Mouse (Mus musculus) heart, postnatal 0 days (tissue): ENCODE data around the gene Fam107a. TPM values are rescaled to one million over a fixed set of nuclear protein-coding genes. Genes with fewer than 3 reads are reported as not detected.

Experiments
- ATAC-seq: fragments of 200-750 bp; cut with Nextera tagmentation; 2 replicates; pipeline ENCODE4 v1.8.0; 2017; ENCODE audit warnings: low read depth, moderate number of reproducible peaks, moderate library complexity; ENCODE audit not compliant: insufficient read depth
- DNase-seq: peaks from one replicate; pipeline ENCODE4 v3.0.0-alpha.2; 2016; ENCODE audit warnings: low spot score
- H3K27ac ChIP-seq: fragments of 300-500 bp; sonication (generic); 2 replicates; pipeline ENCODE4 v1.5.1; 2014; ENCODE audit warnings: low read depth, mild to moderate bottlenecking
- H3K27me3 ChIP-seq: fragments of 300-500 bp; sonication (generic); 2 replicates; pipeline ENCODE4 v1.6.1; 2014; ENCODE audit warnings: low read length, mixed read lengths; ENCODE audit not compliant: control insufficient read depth, insufficient read depth
- H3K36me3 ChIP-seq: fragments of 300-500 bp; sonication (generic); replicated peaks from 2 replicates; pipeline ENCODE4 v1.6.1; 2014; ENCODE audit warnings: low read length, mixed read lengths; ENCODE audit not compliant: control insufficient read depth, insufficient read depth
- H3K4me1 ChIP-seq: fragments of 300-500 bp; sonication (generic); 2 replicates; pipeline ENCODE4 v1.6.1; 2014; ENCODE audit warnings: antibody characterized with exemption; ENCODE audit not compliant: control insufficient read depth, insufficient read depth
- H3K4me2 ChIP-seq: fragments of 300-500 bp; sonication (generic); 2 replicates; pipeline ENCODE4 v1.6.1; 2014; ENCODE audit warnings: low read depth, mild to moderate bottlenecking, low read length, moderate library complexity
- H3K4me3 ChIP-seq: fragments of 300-500 bp; sonication (generic); 2 replicates; pipeline ENCODE4 v1.5.1; 2014; ENCODE audit warnings: low read depth, low read length
- H3K9ac ChIP-seq: fragments of 300-500 bp; sonication (generic); replicated peaks from 2 replicates; pipeline ENCODE4 v1.6.1; 2014; ENCODE audit warnings: low read depth, low read length, mixed read lengths
- H3K9me3 ChIP-seq: fragments of 300-500 bp; sonication (generic); replicated peaks from 2 replicates; pipeline ENCODE4 v1.6.1; 2016; ENCODE audit warnings: low read length; ENCODE audit not compliant: control insufficient read depth
- CTCF ChIP-seq: IDR thresholded peaks from 2 replicates; pipeline ENCODE4 v1.5.1; 2016; ENCODE audit warnings: antibody characterized with exemption, control low read depth, low read depth
- EP300 ChIP-seq: IDR thresholded peaks from 2 replicates; pipeline ENCODE4 v1.6.1; 2016; ENCODE audit warnings: antibody characterized with exemption, low read depth
- WGBS: fragments of 180-500 bp; shearing (Covaris S2); extraction: QIAGEN DNeasy Blood & Tissue Kit; methylation state at CpG from one replicate; pipeline ENCODE4 v1.1.7; 2014; 5-methylcytosine and 5-hydroxymethylcytosine counted together
- polyA plus RNA-seq: library from polyadenylated mRNA; unstranded; fragments of >200 nt; fragmentation: Nextera tagmentation; extraction: Ambion mirVana; gene quantifications from 2 replicates; pipeline ENCODE4 v1.2.1, GENCODE M21; 2015
- total RNA-seq: library from RNA; depleted of rRNA; stranded (reverse); fragments of >200 nt; gene quantifications from 2 replicates; pipeline ENCODE4 v1.2.3, GENCODE M21; 2014; ENCODE audit warnings: low replicate concordance

Gene Fam107a
- total and polyA plus RNA-seq, 2 experiments from 2014 or later = 0.26 to 3.2 TPM

DNA sequence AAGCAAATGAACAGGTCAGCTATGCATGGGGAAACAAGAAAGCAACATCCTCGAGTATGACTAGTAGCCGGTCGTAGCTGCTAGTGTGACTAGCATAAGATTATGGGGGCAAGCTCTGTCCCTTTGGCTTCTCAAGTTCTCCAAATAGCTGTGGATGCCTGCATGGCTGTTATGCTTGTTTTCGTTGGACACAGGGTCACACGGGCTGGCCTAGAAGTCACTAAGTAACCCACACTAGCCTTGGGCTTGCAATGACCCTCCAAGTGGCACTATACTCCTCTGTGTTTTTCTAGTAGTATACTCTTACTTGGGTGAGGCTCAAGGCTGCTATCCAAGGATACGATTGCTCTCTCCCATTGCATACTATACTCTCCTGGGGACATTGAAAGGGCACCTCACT, 2.7 kb downstream of the Fam107a start:
- no peak overlapping the region for H3K4me3 ChIP-seq
- no peak overlapping the region for H3K27ac ChIP-seq
- no peaks in the 10 kb centered on the region for H3K9me3 ChIP-seq
- 80% methylated on average over 6 of the region's 6 CpGs for WGBS
- ATAC-seq = no peak
- peaks cover 7% of the 10 kb centered on the region for H3K4me1 ChIP-seq
- TF ChIP-seq CTCF = no peak
- no peak for TF ChIP-seq EP300
- no peaks in the 10 kb centered on the region for H3K36me3 ChIP-seq
- DNase-seq = no peak
- peaks cover 40% of the 10 kb centered on the region for H3K27me3 ChIP-seq
- H3K4me2 ChIP-seq = no peak overlapping the region
- no peak overlapping the region for H3K9ac ChIP-seq

- no peak for DNase-seq
- TF ChIP-seq EP300 (no peak), CTCF (peak; percentile 54)
- peaks cover 40% of the 10 kb centered on the region for H3K27me3 ChIP-seq
- H3K4me2 ChIP-seq = no peak overlapping the region
- H3K4me3 ChIP-seq = no peak overlapping the region
- H3K36me3 ChIP-seq = no peaks in the 10 kb centered on the region
- ATAC-seq = no peak
- H3K4me1 ChIP-seq = peaks cover 8% of the 10 kb centered on the region
- H3K9me3 ChIP-seq = no peaks in the 10 kb centered on the region
- H3K9ac ChIP-seq = no peak overlapping the region
- WGBS = 24% methylated on average over 3 of the region's 3 CpGs
- H3K27ac ChIP-seq = no peak overlapping the region
Observed at GRCm38 (mm10) chr14:8314536-8314935, 3.3 kb downstream of the Fam107a start.

GRCm38 (mm10) chr14:8313877-8314276, 3.9 kb downstream of the Fam107a start:
- H3K4me2 ChIP-seq = no peak overlapping the region
- peaks cover 40% of the 10 kb centered on the region for H3K27me3 ChIP-seq
- no peak overlapping the region for H3K4me3 ChIP-seq
- no peak for TF ChIP-seq CTCF
- peaks cover 13% of the 10 kb centered on the region for H3K4me1 ChIP-seq
- no peak for DNase-seq
- no peaks in the 10 kb centered on the region for H3K36me3 ChIP-seq
- no peaks in the 10 kb centered on the region for H3K9me3 ChIP-seq
- WGBS = 41% methylated on average over 7 of the region's 7 CpGs
- ATAC-seq = no peak
- no peak overlapping the region for H3K27ac ChIP-seq
- H3K9ac ChIP-seq = no peak overlapping the region

GRCm38 (mm10) chr14:8309621-8310141, 8.1 kb downstream of the Fam107a start:
- peak; percentile 66 for DNase-seq

DNA sequence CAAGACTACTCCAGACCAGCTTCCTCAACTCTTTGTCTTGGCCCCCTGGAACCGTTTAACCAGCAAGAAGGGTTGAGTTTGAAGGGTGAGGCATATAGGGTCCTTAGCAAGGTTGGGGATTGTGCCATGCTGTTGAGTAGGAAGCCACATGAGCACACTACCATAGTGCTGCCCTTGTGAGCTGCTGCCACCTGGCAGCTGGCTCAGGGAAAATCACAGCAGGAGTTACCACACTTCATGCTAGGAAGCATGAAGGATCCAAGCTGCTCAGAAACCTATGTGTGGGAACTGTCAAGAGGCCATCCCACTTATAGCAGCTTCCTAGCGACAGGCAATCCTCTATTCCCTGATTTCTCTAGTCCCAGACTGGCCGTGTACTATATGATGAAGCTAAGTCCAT, 9.2 kb downstream of the Fam107a start:
- Histone ChIP-seq H3K9me3 (no peaks in the 10 kb centered on the region), H3K9ac (no peak overlapping the region), H3K27me3 (no peaks in the 10 kb centered on the region), H3K4me3 (0 out of 2 replicates have a peak overlapping the region, but pooled peaks have one; percentile 10), H3K4me1 (peaks cover 6% of the 10 kb centered on the region; the same call in 1 of the 2 replicates), H3K36me3 (no peaks in the 10 kb centered on the region), H3K4me2 (peak overlapping the region; percentile 44), H3K27ac (no peak overlapping the region)
- WGBS = 63% methylated on average over 3 of the region's 3 CpGs
- DNase-seq (no peak), ATAC-seq (no peak)
- TF ChIP-seq CTCF = peak; percentile 19; the same call in 1 of the 2 replicates
- TF ChIP-seq EP300 = no peak

More at GRCm38 (mm10) chr14:8309621-8310141, 8.1 kb downstream of the Fam107a start:
- Histone ChIP-seq H3K36me3 (no peaks in the 10 kb centered on the region), H3K9ac (no peak overlapping the region; the same call in 1 of the 2 replicates), H3K4me3 (peak overlapping the region; percentile 10; the same call in 1 of the 2 replicates), H3K4me2 (peak overlapping the region; percentile 44), H3K9me3 (no peaks in the 10 kb centered on the region), H3K27ac (peak overlapping the region; percentile 39), H3K27me3 (peaks cover under 1% of the 10 kb centered on the region; the same call in 1 of the 2 replicates), H3K4me1 (peaks cover 6% of the 10 kb centered on the region; the same call in 1 of the 2 replicates)
- ATAC-seq = peak; percentile 82
- TF ChIP-seq EP300 (no peak), CTCF (no peak)
- 14% methylated on average over 9 of the region's 9 CpGs for WGBS

DNA sequence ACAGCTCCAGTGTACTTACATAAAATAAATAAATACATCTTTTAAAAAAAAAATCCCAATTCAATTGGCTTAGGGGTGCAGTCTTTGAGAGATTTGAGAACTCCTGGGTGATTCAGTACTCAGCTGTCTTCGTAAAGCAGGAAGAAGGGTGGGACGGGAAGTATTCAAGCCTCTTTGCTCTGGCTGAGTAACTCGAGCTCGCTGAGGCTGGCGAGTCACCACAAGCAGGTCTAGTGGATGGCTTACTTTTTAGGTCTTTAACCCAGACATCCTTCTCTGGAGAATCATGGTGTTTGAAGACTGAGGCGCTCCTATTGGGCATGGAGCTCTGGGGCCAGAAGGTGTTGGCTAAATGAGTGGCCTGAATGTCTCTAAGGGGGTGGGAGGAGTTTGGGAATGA, 10.9 kb downstream of the Fam107a start:
- no peak overlapping the region for H3K9ac ChIP-seq
- 71% methylated on average over 6 of the region's 6 CpGs for WGBS
- no peak overlapping the region for H3K27ac ChIP-seq
- H3K4me3 ChIP-seq = no peak overlapping the region
- H3K4me2 ChIP-seq = no peak overlapping the region
- TF ChIP-seq CTCF (no peak), EP300 (no peak)
- DNase-seq (no peak), ATAC-seq (no peak)
- H3K27me3 ChIP-seq = no peaks in the 10 kb centered on the region
- H3K36me3 ChIP-seq = no peaks in the 10 kb centered on the region
- H3K9me3 ChIP-seq = no peaks in the 10 kb centered on the region
- peaks cover 6% of the 10 kb centered on the region; the same call in 1 of the 2 replicates for H3K4me1 ChIP-seq
